Mouse (Mus musculus) frontal cortex, postnatal 36 days (tissue): Measurements from ENCODE around the gene Gabarapl1.
A peak's percentile ranks its signal among the peaks of the same experiment; 100 is the strongest.
"Not testable (repeated sequence)": the region's sequence is repeated elsewhere in the genome, so short reads cannot be mapped to it uniquely, and the experiment has no call there.

Experiments used
- DNase-seq, 2 experiments: peaks; one replicate each; pipeline ENCODE4 v3.0.0; 2022; ENCODE audit warnings: low spot score in 2 of 2

Gabarapl1 gene

DNA sequence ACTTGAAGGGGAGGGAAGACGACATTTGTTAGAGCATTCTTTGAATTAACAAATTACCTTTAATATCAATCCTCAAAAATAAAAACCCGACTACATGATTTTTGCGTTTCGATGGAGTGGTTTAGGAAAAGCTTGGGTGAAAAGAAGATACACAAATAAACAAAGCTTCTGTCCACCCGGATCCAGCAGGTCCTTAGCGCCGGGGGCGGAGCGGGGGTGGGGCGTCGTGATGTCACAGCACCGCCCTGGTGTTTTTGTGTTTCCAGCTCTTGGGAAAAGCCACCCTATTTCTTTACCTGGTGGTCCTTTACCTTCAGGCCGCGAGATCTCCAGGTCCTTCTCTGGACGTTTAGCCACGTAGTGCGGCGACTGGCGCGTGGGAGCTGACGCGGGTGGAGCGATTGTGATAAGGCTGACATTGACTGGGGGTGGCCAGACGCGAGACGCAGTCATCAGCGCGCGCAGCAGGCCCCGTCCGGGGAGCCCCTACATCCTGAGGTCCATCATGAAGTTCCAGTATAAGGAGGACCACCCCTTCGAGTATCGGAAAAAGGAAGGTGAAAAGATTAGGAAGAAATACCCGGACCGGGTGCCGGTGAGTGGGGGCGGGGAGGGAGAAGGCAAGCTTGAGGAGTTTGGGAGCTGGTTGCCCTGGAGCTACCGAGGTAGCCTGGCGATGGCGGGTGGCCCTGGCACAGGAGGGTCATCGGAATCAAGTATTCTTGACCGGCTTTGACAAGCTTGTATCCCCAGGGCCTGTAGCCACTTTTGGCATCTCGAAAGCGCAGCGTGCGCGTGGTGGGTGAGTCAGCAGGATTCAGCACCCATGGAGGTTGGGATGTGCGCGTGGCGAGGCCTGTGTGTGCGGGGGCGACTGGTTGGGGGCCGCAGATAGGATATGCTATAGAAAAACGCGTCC lies at the start of gene Gabarapl1:
Gene Gabarapl1 (plus strand): TSS at position 219 of the 919 bp plus-strand sequence.
- DNase-seq = peak; percentile 85 to 89

DNA sequence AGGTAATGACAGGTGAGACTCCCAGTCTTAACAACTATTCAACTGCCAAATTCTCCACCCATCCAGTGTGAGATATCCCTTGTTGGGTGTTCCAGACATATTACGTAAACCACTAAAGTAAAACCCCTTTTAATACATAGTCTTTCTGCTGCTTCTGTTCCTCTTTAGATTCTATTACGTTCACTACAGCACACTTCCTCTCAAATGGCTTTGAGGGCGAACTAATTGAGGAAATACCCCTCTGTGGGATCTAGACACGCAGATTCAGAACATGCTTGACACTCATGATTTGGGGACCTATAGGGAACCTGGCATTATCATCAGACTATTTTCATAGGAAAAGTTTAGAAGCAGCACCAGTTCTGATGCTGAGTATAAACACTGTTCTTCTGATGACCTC lies 38.0 kb upstream of the Gabarapl1 start:
- DNase-seq = no peak

DNA sequence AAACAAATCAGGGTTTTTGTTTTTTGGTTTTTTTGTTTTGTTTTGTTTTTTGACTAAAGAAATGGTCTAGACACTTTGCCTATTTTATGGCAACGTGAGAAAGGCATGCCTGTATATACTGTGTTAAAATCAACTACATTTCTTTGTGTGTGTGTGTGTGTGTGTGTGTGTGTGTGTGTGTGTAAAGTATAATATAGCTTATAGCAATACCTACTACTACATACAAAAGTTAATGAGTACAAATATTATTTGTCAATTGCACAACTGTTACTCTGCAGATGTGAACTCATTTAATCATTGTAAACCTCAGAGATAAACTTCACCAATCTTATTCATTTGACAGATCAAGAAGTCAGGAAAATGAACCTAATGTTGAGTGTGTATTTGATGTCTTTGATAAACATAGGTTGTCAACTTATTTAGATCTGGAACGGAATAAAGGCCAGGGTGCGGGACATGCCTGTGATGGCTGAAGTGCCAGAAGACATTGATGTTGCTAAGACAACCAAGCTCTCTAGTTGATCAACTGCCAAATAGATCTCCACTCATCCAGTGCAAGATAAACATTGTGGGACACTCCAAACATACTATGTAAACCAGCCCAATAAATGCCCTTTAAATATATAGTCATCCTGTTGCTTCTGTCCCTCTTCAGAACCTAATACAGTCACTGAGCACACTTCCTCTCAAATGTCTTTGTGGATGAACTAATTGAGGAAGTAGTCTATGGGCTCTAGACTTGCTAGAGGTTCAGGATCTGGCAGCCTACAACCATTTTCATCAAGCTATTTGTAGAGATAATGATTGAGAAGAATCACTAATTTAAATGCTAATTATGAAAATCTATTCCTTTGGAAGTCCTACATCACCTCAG lies 35.4 kb upstream of the Gabarapl1 start:
- no peak for DNase-seq

DNA sequence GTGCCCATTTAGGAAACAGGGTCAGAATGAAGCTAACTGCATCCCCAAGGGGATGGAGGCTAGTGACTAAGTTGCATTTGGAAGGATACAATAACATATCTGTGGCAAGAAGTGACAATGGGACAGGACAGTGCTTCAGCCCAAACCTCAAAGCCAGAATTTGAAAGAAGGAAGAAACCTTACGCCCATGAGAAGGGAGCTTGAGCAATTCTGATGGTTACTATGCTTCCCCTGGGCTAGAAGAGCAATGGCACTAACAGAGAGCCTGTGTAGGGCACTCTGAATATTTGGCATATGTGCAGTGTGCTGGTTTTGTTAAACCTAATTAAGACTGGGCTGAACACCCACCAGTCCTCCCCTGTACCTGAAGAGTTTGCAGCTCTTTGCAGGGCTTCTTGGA lies 33.4 kb upstream of the Gabarapl1 start:
- not testable (repeated sequence) for DNase-seq

DNA sequence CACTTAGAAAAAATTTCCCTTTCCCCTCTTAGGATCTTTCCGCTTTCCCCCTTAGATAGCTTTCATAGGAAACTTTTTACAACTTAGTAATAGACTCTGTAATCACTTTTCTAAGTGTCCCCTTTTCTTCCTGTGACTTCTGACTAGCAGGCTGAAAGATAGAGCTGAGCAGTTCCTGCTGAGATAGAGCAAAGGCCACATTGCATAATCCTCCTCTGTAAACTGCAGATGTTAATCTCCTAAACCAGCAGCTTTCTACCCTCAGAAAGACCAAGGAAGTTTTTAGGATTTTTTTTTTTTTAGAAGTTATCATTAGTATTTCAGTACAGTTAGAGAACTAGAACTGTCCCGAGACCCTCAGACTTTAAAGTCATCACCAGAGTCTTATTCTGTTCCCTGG lies 29.5 kb upstream of the Gabarapl1 start:
- no peak for DNase-seq

DNA sequence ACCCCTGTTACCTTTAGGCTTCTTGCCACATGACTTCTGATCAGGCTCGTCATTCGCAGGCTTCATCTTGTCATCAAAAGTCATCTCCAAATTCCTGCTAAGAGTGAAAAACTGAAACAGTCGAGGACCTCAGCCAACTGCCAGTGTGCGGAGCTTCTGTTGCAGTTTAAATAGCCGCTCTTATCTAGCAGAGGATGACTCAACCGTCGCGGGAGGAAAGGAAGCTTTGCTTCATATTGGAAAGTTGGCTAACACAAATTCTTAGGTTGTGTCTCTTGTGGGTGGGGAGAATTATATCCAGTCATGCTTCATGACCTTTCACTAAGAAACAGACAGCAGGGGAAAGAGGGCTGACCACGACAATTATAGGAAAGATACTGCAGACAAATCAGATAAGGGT lies 25.9 kb upstream of the Gabarapl1 start, which contains the start of gene Olr1:
Gene Olr1 (minus strand): TSS at position 142 of the 400 bp plus-strand sequence.
- peak; percentile 13 to 28 for DNase-seq

DNA sequence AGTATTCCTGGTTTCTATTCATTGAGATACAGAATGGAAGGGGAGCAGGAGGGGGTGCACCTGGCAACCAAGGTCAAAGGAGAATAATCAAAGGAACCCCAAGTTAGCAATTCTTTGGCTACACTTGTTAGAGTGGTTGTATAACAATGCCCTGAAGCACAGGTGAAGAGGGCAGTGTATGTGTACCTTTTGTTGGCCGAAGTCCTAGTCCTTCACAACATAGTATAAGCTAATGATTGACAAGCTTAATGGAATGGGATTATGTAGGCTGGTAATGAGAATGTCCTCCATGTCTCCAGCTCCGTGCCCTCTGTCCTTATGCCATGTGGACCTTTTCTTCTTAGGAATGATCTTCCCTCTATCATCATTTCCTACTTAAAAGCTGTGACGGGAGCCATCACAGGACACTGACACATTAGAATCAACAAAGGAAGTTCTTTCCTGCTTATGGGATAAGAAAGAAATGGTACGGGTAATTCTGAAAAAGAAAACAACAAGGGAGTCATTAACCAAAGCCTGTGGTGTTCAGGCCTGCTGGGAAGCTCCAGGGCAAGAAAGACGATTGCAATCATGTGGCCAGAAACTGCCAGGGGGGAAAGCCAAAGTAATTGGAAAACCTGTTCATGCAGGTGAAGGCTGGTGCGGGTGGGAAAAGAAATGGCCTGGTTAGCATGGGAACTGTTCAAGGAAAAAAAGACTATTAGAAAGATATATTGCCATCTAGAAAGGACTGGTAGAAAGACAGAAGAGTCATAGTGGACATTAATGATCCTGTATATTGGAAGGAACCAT lies 22.6 kb upstream of the Gabarapl1 start:
- no peak for DNase-seq

DNA sequence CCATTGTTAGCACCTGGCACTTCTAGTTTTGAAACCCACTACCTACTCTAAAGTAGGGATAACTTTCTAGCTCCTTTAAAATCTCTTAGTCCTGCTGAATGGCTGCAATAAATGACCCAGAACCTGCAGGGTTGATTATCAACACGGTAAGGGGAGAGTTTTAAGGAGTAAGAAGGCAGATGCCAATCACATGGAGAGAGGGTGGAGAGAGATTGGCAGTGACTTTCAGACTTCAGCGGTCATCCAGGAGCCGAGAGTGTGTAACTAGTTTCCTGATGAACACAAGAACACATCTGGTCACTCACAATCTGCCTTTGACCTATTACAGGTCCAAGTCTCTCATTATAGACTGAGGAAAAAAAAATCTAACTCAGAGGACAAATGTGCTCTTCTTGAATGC lies 20.6 kb upstream of the Gabarapl1 start, which contains the start of gene Tmem52b:
Gene Tmem52b (plus strand): TSS at position 189 of the 400 bp plus-strand sequence.
- DNase-seq = no peak

DNA sequence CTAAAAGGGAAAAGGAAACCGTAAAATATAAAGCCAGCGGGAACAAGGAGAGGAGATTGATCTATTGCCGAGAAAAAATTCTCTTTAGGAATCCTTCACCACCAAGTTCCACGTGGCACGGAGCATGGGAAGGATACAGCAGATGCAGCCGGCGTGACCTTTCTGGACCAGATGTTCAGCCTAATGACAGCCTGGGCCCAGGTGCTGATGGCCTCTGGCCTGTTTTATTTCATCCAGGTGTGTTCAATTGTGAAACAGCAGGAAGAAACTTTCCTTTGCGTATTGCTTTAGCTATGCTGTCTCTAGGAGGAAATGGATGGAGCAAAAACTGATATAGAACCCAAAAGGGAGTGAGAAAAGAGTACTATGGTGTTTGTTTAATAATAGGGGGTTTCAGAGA lies 20.1 kb upstream of the Gabarapl1 start:
- DNase-seq = no peak

DNA sequence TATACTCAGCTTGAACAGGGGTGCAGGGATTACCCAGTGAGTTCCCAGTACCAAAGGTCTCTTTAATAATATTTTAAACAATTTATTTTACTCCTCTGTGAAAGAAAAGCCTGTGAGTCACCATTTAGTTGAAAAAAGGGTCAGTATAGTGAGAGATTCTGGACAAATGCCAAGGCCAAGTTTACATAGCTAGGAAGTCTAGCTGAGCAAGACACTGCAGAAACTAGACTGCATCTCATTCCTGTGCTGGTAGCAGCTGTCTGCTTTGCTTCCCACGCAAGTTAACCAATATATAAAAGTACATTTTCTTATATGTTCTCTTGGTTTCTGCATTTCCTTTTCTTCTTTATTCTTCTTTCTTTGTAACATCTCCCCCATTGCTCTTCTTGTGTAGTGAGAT lies 19.6 kb upstream of the Gabarapl1 start:
- DNase-seq = peak in 1 of 2 experiments; percentile 34

DNA sequence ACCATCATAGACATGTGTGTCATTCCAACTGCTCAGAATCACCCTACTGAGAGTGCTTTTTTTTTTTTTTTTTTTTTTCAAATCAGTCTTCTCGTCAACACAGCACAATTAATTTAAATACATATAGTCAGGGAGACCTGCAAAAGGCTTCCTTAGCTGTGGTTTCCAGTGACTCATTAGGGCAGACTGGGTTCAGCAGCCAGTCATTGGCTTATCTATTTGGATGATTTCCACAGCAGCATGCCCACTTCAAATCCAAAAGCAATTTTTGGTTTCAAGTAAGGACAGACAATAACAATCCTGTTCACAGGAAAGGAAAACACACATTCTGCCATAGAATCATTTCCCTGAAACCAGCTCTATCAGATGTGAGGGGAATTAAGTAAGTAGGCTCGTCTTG lies 18.6 kb upstream of the Gabarapl1 start:
- no peak for DNase-seq

DNA sequence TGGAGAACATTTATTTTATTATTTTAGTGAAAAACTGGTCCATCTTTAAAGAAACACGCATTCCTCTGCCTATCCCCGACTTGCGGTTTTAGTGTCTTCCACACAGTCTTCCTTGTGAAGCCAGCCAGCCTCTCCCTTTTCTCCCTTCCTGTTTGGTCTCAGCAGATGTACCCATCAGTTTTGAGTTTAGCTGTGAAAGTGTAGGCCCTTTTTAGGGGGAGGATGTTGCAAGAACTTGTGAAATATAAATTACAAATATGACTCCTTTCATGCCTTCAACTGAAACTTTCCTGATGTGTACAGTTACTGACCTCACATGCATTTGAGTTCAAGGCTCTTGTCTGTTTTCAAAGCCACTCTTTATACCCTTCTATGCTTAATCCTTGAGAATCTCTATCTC lies 17.9 kb upstream of the Gabarapl1 start:
- no peak for DNase-seq

DNA sequence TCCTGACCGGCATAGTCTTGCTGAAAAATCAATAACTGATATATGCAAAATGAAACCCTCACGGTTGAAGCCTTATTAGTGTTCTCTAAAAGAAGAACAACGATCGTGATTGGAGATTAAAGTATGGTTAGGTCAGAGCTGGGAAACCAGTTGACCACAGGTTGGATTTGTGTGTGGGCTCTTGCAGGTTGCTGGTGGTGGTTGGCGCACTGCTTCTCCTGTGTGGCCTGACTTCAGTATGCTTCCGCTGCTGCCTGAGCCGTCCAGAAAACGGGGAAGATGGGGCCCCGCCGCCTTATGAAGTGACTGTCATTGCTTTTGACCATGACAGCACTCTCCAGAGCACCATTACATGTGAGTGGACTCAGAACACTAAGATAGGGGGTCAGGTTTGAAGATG lies 16.6 kb upstream of the Gabarapl1 start:
- DNase-seq = no peak

DNA sequence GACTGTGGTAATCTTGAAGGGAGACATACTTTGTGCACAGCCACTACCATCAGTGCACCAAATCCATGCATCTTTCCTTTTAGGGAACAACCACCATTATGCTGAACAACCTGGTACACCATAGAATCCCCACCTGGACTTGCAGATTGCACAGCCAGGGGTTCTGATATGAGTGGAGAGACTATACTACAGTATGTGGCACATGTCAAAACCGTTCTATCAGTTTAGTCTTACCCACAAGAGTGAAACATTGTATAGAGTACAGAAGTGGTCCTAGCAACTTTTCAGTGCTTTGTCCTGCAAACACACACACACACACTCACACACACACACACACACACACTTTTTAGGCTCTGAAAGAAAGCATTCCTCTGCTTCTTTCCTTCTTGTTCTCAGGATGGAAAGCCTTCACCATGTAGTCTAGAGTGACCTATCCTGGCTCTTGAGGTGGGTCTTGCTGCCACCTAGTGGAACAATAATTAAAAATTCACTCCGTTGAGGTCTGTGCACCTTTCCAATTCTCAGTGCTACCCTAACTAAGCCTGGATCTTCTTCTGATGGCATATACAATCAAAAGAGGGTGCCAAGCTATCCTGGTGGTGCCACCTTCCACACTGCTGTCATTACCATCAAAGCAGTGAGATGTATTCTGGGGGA lies 15.1 kb upstream of the Gabarapl1 start:
- DNase-seq = peak in 1 of 2 experiments; percentile 57

DNA sequence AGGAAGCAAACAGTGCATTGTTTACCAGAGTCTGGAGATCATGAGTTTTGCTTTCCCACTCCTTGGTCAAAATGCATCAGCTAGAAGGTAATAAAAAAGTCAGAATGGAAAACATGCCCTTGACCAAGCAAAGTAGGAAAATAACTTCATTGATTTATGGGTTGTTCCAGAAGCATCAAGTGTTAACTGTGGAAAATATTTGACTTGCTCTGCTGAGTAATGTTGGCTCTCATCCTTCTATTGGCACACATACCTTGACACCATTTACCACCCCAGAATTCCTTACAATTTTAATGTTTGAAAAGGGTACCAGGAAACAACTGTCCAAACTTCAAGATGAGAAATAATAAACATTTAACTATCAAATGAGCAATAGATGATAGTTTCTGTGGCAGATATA lies 6.9 kb upstream of the Gabarapl1 start:
- no peak for DNase-seq

DNA sequence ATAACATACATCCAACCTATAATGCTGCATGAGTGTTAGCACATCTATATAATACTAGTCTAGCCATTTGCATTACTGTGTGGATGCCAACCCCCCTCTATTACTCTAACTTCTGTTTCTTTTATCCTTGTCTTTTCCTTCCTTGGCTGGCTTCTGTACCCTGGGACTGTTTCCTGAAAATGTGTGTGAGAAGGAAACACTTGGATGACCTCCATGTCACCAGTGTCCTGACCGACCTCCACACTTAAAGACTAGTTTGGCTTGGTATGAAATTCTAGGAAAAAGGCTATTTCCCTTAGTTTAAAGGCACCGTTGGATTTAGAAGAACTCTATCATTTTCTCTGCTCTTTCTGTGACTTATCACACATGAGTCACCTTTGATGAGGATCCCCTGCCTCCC lies 5.5 kb upstream of the Gabarapl1 start:
- DNase-seq = no peak

DNA sequence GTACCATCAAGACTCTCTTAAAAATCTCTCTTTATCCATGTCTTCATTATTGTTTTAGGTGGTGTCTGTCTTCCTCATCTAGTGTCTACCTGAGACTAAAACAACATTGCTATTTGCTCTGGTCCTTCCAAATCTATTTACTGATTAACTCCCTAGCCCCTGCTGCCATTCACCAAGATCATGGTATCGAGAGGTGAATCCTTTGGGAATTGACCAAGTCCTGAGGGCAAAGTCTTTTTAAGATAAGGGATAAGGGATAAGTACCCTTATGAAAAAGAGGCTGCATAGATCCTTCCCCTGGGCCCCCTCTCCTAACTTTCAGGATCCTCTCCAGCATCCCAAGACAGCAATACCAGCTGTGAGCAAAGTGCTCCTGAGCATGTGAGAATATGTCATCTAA lies 3.4 kb upstream of the Gabarapl1 start:
- no peak for DNase-seq

DNA sequence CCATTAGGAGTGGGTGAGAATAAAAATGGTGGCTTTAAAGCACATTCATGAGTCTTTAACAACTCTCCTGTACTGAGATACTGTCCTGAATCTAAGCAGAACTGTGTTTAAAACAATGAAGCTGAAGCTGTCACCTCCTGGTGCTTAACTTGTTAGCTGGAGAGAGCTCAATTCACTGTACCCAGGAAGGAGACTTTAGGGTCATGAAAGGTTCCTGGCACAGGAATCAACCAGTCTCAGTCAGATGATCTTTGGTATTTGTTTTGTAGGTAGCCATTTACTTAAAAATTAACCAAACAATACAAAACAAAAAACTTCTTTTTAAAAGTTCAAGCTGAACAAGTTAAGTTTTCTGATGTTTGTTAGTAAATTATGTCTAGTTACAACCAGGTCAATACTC lies 2.7 kb upstream of the Gabarapl1 start:
- DNase-seq = no peak

DNA sequence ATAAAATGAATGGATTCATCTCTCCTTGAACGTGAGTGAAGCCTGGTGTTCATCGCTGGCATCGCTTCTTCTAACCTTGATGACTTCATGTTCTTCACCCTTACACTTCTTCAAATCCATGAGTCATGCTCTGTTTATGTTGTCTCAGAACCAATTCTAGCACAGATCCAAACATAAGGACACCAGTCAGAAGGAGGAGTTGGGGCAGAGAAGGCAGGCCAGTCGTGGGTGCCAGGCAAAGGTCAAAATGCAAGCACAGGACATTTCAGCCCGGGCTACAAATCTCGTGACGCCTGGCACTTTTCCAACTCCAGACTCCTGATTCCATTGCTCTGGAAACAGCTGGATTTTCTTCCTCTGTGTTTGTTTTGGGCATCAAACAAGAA lies 411 bp upstream of the Gabarapl1 start:
- DNase-seq = peak; percentile 37 to 59

DNA sequence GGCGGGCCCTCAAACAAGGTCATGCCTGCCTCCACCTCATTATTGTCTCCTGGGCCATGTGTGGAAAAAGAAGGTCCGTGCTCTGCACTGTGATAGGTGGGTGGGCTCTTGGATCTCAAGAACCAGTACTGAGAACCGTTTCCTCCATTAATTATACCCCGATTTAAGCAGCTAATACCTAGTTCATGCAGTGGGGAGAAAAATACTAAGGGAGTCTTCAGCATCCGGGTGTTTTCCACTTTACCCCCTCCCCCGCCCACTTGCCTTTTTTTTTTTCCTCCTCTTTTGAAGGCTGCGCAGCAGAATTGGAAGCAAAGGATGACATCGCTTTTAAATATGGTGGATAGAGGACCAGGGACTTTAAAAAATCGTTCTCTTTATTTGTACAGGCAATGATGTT lies 1.1 kb downstream of the Gabarapl1 start:
- DNase-seq = no peak

DNA sequence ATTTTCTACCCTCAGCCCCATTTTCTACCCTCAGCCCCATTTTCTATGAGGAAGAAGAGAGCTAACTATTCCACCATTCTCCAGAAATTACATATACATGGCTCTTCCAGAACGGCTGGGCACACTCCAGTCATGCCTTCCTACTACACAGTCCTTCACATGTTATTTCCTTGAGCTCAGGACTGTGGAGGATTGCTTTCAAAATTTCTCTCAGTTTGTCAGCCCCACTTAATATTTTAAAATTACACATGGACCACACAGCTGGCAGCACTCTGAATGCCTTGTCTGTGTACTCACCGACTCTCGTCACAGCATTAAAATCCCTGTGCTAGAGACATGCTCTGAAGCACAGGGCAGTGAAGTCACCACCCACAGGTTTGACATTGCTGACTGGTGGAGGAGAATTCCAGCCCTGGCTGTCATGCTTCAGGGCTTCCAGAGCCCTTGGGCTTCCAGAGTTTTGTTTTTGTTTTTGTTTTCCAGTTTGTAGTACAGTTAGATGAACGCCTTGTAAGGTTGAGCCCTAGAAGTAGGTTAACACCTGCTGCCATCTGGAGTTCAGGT lies 1.7 kb downstream of the Gabarapl1 start:
- no peak for DNase-seq
